Mouse (Mus musculus): ENCODE measurements around the gene 1700014D04Rik. TPM values are rescaled to one million over a fixed set of nuclear protein-coding genes. Genes with fewer than 3 reads are reported as not detected.
"Not testable (repeated sequence)": the region's sequence is repeated elsewhere in the genome, so short reads cannot be mapped to it uniquely, and the experiment has no call there.

Gene 1700014D04Rik
- 0.11 and 0.21 TPM in 2 replicates for polyA plus RNA-seq (2016; fragmentation: Nextera tagmentation; extraction: Ambion mirVana)

DNA sequence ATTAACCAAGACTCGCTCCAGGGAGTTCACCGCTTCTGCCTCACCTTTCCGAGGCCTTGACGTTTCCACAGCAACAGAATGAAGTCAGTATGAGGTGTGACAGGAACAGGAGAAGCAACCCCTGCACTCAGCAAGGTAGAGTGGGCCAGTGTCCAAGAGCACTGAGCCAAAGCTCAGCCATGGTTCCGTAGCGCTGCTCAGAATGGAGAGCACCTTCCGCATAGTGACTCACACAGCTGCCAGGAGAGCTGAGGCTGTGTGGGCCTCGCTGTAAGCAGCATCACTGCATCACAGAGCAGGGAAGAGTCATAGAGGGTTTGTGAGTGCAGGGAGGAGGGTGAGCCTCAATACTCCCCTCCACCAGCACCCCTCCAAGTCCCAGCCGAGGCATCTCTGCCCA lies at the start of gene 1700014D04Rik:
Gene 1700014D04Rik, minus strand, starts transcription at position 42 of the 400 bp plus-strand sequence.
- Histone ChIP-seq H3K4me3 (no peak within 1 kb of the TSS), H3K4me1 (peaks cover 12% of the 10 kb centered on the region), H3K36me3 (replicated peaks) (no peaks in the 10 kb centered on the region), H3K27me3 (replicated peaks; ENCODE audit: low read depth, poor library complexity, severe bottlenecking) (no peaks in the 10 kb centered on the region), H3K9me3 (no peaks in the 10 kb centered on the region), H3K27ac (replicated peaks) (no peak within 1 kb of the TSS; the same call in 1 of the 2 replicates)
- DNase-seq (ENCODE audit: low spot score) = no peak
- 85% methylated on average over 9 of the region's 9 CpGs for WGBS

DNA sequence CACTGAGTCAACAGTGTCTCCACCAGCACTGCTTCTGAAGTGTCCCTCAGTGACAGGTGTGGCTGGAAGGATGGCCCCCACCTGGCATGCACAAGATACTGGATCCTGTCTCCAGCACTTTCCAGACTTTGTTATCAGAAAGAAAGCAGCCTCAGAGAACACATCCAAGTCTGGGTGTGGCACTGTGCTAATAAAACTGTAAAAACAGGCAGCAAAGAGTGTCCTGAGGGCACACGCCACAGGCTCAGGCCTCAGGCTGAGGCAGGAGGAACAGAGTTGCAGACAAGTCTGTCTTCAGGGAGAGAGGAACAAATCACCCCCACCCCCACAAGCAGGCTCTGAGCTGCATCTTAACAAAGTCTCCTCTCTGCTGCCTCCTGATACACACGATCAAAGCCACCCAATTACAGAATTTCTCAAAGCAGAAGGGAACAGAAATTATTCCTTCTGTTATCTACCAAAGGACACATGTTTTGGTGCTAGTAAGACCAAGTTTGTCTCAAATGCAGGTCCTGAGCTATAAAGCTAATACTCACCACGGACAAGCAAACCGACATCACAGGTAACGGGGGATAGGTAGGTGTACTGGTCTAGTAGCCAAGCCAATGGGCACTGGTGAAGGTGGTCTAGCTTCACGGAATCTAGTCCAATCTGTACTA lies 49.4 kb upstream of the 1700014D04Rik start:
- H3K27me3 ChIP-seq (replicated peaks; ENCODE audit: low read depth, poor library complexity, severe bottlenecking) = no peaks in the 10 kb centered on the region
- no peaks in the 10 kb centered on the region for H3K9me3 ChIP-seq
- H3K27ac ChIP-seq (replicated peaks) = no peak overlapping the region
- 92% methylated on average over 6 of the region's 6 CpGs for WGBS
- no peak overlapping the region for H3K4me3 ChIP-seq
- DNase-seq (ENCODE audit: low spot score) = no peak
- peaks cover 99% of the 10 kb centered on the region for H3K36me3 ChIP-seq (replicated peaks)
- no peaks in the 10 kb centered on the region for H3K4me1 ChIP-seq

DNA sequence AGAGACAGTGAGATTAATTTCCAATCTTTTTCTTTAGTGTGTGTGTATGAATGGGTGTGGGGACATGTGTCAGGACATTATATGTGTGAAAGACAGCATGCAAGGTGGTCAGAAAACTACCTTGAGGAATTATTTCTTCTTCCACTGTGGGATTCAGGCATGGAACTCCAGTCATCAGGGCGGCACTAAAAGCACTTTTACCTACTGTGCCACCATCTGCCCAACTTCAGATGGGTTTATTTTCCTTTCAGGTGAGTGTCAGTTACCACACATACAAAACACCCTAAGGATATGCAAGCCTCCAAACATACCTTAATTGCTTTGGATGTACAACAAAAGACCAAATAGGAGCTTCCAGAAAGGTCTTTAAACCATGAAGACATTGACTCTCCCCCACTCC lies 48.2 kb upstream of the 1700014D04Rik start:
- H3K9me3 ChIP-seq = no peaks in the 10 kb centered on the region
- no peak for DNase-seq (ENCODE audit: low spot score)
- H3K27me3 ChIP-seq (replicated peaks; ENCODE audit: low read depth, poor library complexity, severe bottlenecking) = no peaks in the 10 kb centered on the region
- H3K36me3 ChIP-seq (replicated peaks) = peaks cover 99% of the 10 kb centered on the region
- H3K4me3 ChIP-seq = no peak overlapping the region
- H3K4me1 ChIP-seq = no peaks in the 10 kb centered on the region
- 96% methylated on average over 1 of the region's 1 CpGs for WGBS
- no peak overlapping the region for H3K27ac ChIP-seq (replicated peaks)

DNA sequence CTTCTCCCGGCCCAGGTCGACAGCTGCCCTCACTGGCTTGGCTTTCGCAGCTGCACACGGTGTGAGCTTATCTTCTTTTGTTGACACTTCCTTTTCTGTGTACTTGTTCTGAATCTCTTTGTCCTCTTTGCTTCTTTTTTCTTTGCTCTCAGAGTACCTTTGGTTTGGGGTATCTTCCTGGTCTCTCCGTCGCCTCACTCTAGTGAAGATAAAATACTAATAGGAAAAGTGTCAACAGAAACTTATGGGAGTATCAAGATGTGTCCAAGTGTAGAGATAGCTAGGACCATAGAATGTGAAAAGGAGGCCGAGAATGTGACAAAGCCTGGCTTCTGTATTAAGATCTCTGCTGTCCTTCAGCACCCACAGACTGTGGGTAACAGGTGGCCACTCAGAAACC lies 35.6 kb upstream of the 1700014D04Rik start, which contains the start of gene Gm49354:
Gene Gm49354, minus strand, starts transcription at position 101 of the 400 bp plus-strand sequence.
- DNase-seq (ENCODE audit: low spot score) = no peak
- H3K4me3 ChIP-seq = no peak within 1 kb of the TSS
- H3K36me3 ChIP-seq (replicated peaks) = peaks cover 99% of the 10 kb centered on the region
- H3K4me1 ChIP-seq = no peaks in the 10 kb centered on the region
- H3K27me3 ChIP-seq (replicated peaks; ENCODE audit: low read depth, poor library complexity, severe bottlenecking) = no peaks in the 10 kb centered on the region
- 94% methylated on average over 7 of the region's 7 CpGs for WGBS
- H3K27ac ChIP-seq (replicated peaks) = no peak within 1 kb of the TSS
- H3K9me3 ChIP-seq = no peaks in the 10 kb centered on the region

DNA sequence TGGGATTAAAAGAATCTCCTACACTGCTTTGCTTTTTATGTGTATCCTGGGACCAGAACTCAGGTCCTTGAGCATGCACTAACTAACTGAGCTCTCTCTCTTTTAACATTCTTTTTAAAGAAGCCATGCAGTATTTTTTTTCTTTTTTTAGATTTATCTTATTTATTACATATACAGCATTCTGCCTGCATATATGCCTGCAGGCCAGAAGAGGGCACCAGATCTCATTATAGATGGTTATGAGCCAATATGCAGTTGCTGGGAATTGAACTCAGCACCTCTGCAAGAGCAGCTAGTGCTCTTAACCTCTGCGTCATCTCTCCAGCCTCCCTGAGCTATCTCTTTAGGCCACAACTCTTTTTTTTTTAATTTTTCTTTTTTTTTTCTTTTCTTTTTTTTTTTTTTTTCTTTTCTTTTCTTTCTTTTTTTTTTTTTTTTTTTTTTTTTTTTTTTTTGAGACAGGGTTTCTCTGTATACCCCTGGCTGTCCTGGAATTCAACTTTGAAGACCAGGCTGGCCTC lies 33.3 kb upstream of the 1700014D04Rik start:
- not testable (repeated sequence) for DNase-seq (ENCODE audit: low spot score); H3K27me3 ChIP-seq (replicated peaks; ENCODE audit: low read depth, poor library complexity, severe bottlenecking); H3K9me3 ChIP-seq; H3K4me1 ChIP-seq; H3K4me3 ChIP-seq; H3K27ac ChIP-seq (replicated peaks)
- peaks cover 99% of the 10 kb centered on the region for H3K36me3 ChIP-seq (replicated peaks)
- 95% methylated on average over 1 of the region's 1 CpGs for WGBS

DNA sequence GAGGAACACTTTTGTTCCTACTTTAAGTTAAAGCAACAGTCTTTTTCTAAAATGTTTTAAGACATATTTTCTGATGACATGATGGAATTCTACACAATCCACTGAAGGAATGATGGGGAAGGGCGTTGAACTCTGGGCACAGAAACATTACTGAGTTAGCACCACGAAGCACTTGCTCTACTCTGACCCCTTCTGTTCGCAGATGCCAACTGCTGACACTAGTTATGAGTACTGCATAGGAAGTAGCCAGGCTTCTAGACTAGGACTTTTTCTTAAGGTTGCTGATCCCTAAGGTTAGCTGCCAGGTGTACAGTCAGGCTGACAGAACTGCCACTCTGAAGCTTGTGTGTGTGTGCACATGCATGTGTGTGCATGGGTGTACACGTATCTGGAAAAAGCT lies 32.7 kb upstream of the 1700014D04Rik start:
- 91% methylated on average over 4 of the region's 4 CpGs for WGBS
- Histone ChIP-seq H3K36me3 (replicated peaks) (peaks cover 97% of the 10 kb centered on the region), H3K4me1 (no peaks in the 10 kb centered on the region), H3K27ac (replicated peaks) (no peak overlapping the region), H3K27me3 (replicated peaks; ENCODE audit: low read depth, poor library complexity, severe bottlenecking) (no peaks in the 10 kb centered on the region), H3K9me3 (no peaks in the 10 kb centered on the region), H3K4me3 (no peak overlapping the region)
- DNase-seq (ENCODE audit: low spot score) = no peak

DNA sequence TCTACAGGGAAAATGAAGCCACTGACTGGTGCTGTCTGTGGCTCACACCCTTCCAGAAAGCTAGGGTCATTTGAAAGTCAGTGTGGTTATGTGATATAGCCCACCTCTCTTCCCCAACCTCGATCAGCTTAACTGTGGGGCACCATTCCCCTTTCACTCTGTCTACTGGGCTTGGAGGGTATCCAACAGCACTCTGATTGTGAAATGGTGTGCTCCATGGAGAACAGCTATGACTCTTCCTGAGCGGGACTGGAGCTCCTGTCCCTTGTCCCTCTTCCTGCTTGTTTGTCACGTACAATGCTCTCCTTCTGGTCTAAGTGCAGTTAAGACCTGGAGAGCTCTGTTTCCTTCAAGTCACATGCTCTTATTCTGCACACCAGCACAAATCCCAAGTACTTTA lies 28.6 kb upstream of the 1700014D04Rik start:
- Histone ChIP-seq H3K36me3 (replicated peaks) (peaks cover 85% of the 10 kb centered on the region), H3K27me3 (replicated peaks; ENCODE audit: low read depth, poor library complexity, severe bottlenecking) (no peaks in the 10 kb centered on the region), H3K4me1 (peaks cover 12% of the 10 kb centered on the region), H3K9me3 (no peaks in the 10 kb centered on the region), H3K27ac (replicated peaks) (no peak overlapping the region), H3K4me3 (no peak overlapping the region)
- 92% methylated on average over 3 of the region's 3 CpGs for WGBS
- no peak for DNase-seq (ENCODE audit: low spot score)

DNA sequence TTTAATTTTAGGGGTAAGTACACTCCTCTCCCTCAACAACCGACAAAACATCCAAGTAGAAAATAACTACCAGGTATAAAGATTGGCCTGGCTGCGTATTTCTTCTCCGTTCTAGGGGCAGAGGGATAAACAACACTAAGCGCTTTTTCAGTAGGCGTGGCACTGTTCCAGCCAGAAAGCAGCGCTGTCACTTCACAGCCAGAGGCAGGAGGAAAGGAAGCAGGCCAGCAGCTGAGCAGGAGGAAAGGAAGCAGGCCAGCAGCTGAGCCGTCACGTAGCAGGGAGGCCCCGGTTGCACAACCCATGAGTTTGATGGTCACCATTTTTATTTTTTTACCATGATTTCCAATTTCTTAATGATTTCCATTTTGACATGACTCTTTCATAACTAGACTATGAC lies 24.7 kb upstream of the 1700014D04Rik start:
- no peaks in the 10 kb centered on the region for H3K9me3 ChIP-seq
- peaks cover 41% of the 10 kb centered on the region for H3K4me1 ChIP-seq
- H3K4me3 ChIP-seq = no peak overlapping the region
- no peaks in the 10 kb centered on the region for H3K27me3 ChIP-seq (replicated peaks; ENCODE audit: low read depth, poor library complexity, severe bottlenecking)
- DNase-seq (ENCODE audit: low spot score) = peak; percentile 28
- peaks cover 54% of the 10 kb centered on the region for H3K36me3 ChIP-seq (replicated peaks)
- WGBS = 74% methylated on average over 9 of the region's 9 CpGs
- peak overlapping the region; percentile 94; the same call in 1 of the 2 replicates for H3K27ac ChIP-seq (replicated peaks)

DNA sequence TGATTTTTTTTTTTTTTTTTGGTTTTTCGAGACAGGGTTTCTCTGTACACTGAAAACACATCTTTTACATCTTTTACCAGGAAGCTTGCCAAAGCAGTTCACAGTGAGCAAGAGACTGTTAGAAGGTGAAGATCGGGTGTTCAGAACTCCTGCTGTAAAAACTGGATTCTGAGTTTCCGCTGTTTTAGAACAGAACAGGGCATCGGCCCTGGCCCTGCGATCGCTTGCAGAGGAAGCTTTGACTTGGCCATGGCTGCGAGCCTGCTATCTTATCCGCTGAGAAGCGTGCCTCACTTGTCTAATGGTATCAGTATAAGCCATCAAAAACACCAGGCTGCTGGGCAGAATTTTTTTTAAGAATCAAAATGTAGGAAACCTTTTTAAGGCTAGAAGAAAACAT lies 24.3 kb upstream of the 1700014D04Rik start:
- Histone ChIP-seq H3K27me3 (replicated peaks; ENCODE audit: low read depth, poor library complexity, severe bottlenecking) (no peaks in the 10 kb centered on the region), H3K4me3 (peak overlapping the region; percentile 92), H3K4me1 (peaks cover 45% of the 10 kb centered on the region), H3K36me3 (replicated peaks) (peaks cover 50% of the 10 kb centered on the region), H3K27ac (replicated peaks) (peak overlapping the region; percentile 94), H3K9me3 (no peaks in the 10 kb centered on the region)
- WGBS = 74% methylated on average over 9 of the region's 9 CpGs
- no peak for DNase-seq (ENCODE audit: low spot score)

DNA sequence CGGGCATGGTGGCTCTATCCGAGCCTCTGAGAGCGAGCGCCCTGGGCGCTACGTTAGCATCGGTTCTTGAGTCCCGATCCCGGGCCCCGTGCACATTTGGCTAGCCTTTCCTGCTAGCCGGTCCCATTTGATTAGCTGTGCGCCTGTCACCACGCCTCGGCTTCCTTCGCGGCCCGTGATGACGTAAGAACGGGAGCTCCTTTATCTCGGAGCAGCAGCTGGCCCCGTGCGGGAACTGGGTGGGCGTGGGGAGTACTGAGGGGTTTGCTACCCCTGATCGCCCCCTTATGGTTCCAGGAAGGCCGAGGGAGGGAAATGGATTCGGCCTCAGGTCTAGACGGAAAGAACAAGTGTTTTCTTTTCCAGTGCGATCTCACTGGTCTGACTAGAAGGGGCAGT lies 23.6 kb upstream of the 1700014D04Rik start:
- Histone ChIP-seq H3K9me3 (no peaks in the 10 kb centered on the region), H3K4me1 (peaks cover 49% of the 10 kb centered on the region), H3K27me3 (replicated peaks; ENCODE audit: low read depth, poor library complexity, severe bottlenecking) (no peaks in the 10 kb centered on the region), H3K36me3 (replicated peaks) (peaks cover 43% of the 10 kb centered on the region), H3K4me3 (peak overlapping the region; percentile 92), H3K27ac (replicated peaks) (peak overlapping the region; percentile 94)
- under 1% methylated on average over 28 of the region's 28 CpGs for WGBS
- DNase-seq (ENCODE audit: low spot score) = peak; percentile 91

DNA sequence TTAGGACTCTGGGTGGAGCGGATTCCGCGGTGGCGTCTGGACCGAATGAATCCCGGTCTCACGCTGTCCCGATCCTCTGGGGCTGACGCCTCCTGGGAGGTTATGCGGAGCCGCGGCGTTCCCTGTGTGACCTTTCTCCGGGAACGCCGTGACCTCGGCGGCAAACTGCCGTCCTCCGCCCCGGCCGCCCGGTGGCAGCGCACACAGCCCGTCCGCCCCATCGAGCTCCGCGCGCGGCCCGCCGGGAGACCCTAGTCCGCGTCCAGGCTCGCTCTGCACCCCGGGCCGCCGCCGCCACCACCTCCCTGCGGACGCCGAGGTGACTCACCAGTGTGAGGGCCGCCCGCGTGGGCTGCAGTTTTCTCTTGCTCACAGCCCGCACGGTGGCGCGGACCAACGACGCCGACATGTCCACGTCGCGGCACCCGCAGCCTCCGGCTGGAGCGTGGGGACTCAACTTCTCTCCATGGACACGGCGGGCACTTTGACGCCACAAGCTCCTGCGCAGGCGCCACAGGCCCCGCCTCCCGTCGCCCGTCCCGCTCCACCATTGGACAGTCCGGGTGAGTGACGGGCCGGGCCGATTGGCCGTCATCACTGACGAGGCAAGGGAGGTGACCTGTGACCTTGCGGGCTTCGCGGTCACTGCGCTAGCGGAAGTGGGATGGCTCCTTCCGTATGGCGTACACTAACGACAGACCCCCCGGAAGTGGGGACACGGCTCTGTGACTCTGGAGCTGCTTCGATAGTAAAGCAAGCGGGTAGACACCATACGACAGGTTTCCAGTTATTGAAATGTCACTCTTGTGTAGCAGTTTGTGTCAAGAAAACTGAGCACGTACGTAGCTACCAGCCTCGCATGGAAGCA lies 23.0 kb upstream of the 1700014D04Rik start, which contains the start of gene Isca1:
Gene Isca1, minus strand, starts transcription at position 515 of the 868 bp plus-strand sequence.
- under 1% methylated on average over 91 of the region's 91 CpGs for WGBS

DNA sequence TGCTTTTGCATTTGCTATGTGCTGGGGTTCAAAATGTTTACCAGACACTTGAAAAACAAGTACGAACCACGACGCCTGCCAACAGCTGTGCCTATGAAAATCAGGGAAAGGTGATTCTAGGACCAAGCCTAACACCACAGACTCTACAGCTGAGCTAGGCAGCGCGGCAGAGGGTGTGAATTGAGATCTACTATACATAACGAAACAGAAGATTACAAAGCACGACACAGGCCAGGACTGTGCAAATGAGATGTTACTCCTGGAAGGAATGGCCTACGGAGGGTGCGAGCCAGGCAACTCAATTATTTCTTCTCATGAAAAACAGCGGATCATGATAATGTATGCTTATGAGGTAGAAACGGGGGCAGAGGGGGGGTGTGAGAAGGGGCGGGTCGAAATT lies 22.0 kb upstream of the 1700014D04Rik start:
- H3K4me3 ChIP-seq = peak overlapping the region; percentile 92
- no peak for DNase-seq (ENCODE audit: low spot score)
- peaks cover 49% of the 10 kb centered on the region for H3K4me1 ChIP-seq
- H3K9me3 ChIP-seq = no peaks in the 10 kb centered on the region
- 50% methylated on average over 13 of the region's 13 CpGs for WGBS
- 0 out of 2 replicates have a peak overlapping the region, but pooled peaks have one; percentile 52 for H3K27ac ChIP-seq (replicated peaks)
- peaks cover 38% of the 10 kb centered on the region for H3K36me3 ChIP-seq (replicated peaks)
- H3K27me3 ChIP-seq (replicated peaks; ENCODE audit: low read depth, poor library complexity, severe bottlenecking) = no peaks in the 10 kb centered on the region

More for the DNA sequence above, 23.0 kb upstream of the 1700014D04Rik start, which contains the start of gene Isca1:
- Histone ChIP-seq H3K4me3 (peak within 1 kb of the TSS; percentile 92), H3K36me3 (replicated peaks) (peaks cover 37% of the 10 kb centered on the region), H3K27ac (replicated peaks) (peak within 1 kb of the TSS; percentile 94), H3K4me1 (peaks cover 49% of the 10 kb centered on the region), H3K9me3 (no peaks in the 10 kb centered on the region), H3K27me3 (replicated peaks; ENCODE audit: low read depth, poor library complexity, severe bottlenecking) (no peaks in the 10 kb centered on the region)
- peak; percentile 99 for DNase-seq (ENCODE audit: low spot score)

Data from embryonic facial prominence, embryonic 10.5 days (tissue).